Mouse (Mus musculus) erythroid progenitor cell, adult 5-6 weeks (primary cell): ENCODE measurements around the gene Mapk3. TPM values are rescaled to one million over a fixed set of nuclear protein-coding genes. Genes with fewer than 3 reads are reported as not detected.
"Not testable (repeated sequence)": the region's sequence is repeated elsewhere in the genome, so short reads cannot be mapped to it uniquely, and the experiment has no call there.

ENCODE experiments used
- ATAC-seq: replicated peaks from 2 replicates; pipeline ENCODE4 v1.8.0; 2016; ENCODE audit warnings: moderate number of reproducible peaks, mild to moderate bottlenecking, moderate TSS enrichment, inconsistent platforms; ENCODE audit not compliant: poor library complexity, low FRiP score, severe bottlenecking
- total RNA-seq, 2 experiments: library from RNA; stranded (forward) in 1 of 2; stranded (reverse) in 1 of 2; fragments of 150-400 nt in 1 of 2; fragments of 186-747, 209-891 nt in 1 of 2; gene quantifications; 2 replicates each; pipeline versions ENCODE4 v1.2.3 to v1.2.4; 2015 to 2017; ENCODE audit warnings: low replicate concordance in 2 of 2

The Mapk3 gene
- total RNA-seq (2015; ENCODE audit: low replicate concordance) (46.5 and 49.0 TPM in 2 replicates), total RNA-seq (2017; ENCODE audit: low replicate concordance) (18.6 and 19.3 TPM in 2 replicates)

DNA sequence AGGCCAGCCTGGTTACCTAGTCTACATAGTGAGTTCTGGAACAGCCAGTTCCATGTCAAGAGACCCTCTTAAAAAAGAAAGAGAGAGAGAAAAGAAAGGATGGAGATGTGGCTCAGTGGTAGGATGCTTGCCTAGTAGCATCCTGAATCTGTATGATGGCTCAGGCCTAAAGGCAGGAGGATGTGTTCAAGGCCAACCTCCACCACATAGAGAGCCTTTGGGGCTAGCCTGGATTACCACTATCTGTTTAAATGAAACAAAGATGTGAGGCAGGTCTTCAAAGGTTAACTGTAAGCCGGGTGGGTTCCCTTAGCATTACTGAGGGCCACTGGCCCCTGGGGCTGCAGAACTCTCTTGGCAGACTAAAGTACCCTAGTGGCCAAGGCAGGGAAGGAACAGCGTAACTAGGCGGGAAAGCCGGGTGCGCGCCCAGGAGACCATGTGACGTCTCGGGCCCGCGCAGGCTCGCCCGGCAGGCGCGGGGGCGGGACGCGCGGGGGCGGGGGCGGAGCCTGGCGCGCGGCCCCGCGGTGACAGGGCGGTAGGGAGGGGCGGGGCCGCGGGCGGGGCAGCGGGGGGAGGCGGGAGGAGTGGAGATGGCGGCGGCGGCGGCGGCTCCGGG is at the start of gene Mapk3:
Mapk3 (plus strand) TSS at position 552 of the 622 bp plus-strand sequence.
- ATAC-seq: peak; percentile 88

DNA sequence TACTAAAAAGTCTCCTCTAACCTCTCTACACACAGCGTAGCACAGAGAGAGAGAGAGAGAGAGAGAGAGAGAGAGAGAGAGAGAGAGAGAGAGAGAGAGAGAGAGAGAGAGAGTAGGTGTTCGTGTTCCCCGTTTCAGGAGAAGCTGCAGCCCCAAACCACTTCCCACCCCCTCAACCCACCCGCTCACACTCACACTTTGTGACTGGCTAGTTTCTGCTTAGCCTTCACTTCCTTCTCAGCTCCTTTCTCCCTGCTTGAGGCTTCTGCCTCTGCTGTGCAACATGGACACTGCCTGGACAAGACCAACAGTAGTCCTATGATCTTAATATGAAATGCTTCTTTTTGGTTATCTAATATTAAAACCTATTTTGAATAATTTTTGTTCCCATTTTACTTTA is 49.1 kb upstream of the Mapk3 start:
- ATAC-seq: no peak

DNA sequence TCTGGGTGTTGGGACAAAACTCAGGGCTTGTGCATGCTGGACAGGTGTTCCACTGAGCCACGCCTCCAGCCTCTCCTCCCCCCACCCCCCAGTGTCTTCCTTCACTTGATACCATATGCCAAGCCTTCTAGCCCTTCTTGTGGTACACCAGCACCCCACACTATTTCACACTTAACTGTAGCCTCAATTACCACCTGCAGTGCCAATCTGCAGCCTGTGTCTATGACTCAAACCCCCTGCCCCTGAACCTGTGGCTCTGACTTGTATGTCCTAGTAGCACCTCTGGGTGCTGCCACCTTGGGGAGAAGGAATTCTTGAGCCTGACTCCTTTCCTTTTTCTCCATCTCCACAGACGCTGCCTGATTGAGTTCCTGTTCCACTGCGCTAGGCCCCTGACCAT is 47.5 kb upstream of the Mapk3 start:
- no peak for ATAC-seq

DNA sequence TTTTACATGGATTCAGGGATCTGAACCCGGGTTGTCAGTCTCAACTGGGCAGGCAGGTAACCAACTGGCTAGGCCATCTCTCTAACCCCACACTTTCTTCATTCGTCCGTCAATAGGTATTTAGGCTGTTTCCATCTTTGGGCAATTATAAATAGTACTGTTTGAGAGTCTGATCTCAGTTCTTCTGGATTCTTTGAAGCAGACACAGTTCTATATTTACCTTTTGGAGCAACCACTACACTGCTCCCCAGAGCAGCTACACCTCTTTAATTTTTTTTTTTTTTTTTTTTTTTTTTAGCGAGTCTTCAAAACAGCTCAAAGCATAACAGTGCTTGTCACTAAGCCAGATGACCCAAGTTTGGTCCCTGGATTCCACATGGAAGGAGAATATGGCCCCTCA is 43.7 kb upstream of the Mapk3 start:
- ATAC-seq: no peak

DNA sequence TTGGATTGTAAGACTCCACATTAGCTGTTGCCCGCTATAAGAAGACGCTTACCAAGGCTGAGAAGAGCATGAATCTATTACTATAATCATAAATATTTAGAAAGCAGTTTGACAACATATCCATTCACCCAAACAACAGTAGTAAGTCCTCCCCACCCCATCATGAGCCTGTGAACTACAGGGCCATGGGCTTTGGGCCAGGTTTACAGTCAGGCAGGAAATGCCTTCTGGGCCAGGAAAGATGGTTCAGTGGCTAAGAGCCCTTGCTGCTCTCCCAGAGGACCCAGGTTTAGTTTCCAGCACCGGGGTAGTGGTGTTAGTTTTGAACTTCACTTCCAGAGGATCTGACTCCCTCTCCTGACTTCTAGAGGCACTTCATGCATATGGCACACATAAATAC is 41.8 kb upstream of the Mapk3 start:
- no peak for ATAC-seq

DNA sequence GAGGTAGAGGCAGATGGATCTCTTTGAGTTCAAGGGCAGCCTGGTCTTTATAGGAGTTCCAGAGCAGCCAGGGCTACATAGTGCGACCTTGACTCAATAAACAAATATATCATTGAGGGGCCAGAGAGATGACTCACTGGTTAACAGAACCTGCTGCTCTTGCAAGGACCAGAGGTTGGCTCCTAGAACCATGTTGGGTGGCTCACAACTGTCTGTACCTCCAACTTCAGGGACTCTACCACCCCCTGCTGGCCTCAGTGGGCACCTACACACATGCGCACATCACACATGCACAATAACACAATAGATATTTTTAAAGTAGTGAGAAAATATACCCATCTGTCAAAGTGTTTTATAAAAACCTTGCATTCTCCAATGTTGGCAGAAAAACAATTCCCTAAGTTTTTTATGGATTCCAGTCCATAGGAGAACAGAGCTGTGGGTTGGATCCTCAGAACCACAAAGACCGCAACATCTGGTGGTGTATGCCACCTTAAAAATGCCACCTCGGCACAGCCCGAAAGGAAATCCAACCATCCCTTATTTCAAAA is 40.5 kb upstream of the Mapk3 start:
- ATAC-seq: 0 out of 2 replicates have a peak, but pooled peaks have one; percentile 48

DNA sequence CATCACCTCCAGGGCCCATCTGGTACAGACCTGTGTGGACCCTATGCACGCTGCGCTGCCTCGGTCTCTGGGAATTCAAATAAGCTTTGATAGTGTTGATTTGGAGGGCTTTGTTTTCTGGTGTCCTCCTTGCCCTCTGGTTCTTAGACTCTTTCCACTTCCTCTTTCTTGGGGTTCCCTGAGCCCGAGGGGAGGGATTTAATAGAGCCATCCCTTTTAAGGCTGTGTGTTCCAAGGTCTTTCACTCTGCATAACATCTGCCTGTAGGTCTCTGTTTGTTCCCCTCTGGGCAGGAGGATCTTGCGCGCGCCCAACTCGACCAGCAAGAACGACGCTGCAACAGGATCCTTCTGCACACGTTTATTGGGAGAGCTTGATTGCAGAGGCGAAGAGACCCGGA is 37.8 kb upstream of the Mapk3 start:
- no peak for ATAC-seq

DNA sequence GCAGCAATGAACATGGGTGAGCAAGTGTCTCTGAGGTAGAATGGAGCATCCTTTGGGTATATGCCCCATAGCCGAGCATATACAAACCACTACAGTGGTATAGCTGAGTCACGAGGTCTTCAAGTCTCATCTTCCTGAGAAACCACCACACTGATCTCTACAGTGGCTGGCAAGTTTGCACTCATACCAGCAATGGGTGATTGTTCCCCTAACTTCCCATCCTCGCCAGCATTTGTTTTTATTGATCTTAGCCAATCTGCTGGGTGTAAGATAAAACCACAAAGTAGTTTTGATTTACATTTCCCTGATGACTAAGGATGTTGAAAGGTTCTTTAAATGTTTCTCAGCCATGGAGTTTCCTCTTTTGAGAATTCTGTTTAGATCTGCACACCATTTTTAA is 34.3 kb upstream of the Mapk3 start:
- no peak for ATAC-seq

DNA sequence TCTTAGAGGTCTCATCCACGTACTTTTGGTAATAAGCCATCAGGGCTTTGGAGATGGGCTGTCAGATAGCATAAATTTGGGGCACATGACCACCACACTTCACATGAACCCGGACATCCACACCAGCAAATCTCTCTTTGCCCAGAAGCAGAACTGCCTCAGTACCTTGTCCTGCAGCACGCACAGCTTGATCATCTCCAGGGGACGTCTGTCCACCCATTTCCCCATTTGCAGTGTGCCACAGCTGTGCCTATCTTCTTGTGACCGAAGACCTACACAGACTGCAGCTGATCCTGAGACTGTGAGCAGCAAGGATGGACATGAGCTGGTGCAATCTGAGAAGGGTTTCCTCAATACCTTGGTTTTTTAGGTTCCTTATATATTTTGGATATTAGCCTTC is 33.7 kb upstream of the Mapk3 start:
- ATAC-seq: no peak

DNA sequence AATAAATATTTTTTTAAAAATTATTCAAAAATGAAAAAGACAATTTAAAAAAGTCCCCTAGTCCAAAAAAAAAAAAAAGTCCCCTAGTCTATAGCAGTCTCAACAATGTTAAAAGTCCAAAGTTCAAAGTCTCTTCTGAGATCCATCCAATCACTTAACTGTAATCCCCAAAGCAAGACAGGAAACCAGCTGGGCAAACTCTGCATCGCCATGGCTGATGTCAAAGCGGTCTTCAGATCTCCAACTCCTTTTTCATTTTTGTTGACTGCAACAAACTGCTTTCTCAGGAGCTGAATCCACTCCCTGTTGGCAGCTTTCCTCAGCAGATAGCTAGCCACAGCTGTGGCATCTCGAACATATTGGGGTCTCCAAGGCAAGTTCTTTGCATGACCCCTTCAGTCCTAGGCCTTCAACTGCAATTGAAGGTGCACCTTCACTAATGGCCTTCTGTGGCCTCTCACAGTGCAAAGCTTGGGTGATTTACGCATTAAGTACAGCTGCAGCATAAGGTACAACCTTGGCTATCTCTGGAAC is 29.1 kb upstream of the Mapk3 start:
- not testable (repeated sequence) for ATAC-seq

DNA sequence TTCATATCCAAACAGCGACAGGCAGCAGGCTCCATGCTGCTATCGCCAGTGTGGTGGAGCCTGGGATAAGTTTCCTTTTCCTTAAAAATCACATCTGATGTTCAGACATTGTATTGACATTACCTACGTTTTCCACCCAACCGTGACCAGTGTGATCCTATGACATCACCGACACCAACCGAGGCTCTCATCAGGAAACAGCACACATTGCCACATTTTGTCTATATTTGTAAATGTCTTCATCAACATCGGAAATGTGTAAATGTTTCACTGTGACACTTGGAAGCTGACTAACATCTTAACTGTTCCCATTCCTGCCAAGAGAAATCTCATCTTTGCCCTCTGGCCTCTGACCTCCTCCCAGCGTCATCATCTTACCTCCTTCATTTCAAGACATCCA is 23.3 kb upstream of the Mapk3 start:
- ATAC-seq: no peak

DNA sequence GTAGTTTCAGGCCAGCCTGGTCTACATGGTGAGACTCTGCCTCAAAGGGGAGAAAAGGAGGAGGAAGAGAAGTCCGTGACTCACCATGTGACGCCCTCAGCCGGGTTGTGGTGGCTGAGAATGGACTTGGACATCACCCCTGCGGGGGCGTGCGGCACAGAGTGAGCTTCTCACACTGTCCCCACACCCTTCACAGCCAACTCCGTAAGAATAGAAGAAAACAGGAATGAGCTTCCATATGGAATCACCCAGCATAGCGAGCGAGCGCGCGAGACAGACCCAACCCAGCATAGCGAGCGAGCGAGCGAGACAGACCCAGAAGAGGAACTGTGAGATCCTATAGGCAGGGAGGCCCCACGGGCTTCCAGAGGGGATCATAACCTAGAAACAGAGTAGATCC is 19.9 kb upstream of the Mapk3 start:
- ATAC-seq: no peak

DNA sequence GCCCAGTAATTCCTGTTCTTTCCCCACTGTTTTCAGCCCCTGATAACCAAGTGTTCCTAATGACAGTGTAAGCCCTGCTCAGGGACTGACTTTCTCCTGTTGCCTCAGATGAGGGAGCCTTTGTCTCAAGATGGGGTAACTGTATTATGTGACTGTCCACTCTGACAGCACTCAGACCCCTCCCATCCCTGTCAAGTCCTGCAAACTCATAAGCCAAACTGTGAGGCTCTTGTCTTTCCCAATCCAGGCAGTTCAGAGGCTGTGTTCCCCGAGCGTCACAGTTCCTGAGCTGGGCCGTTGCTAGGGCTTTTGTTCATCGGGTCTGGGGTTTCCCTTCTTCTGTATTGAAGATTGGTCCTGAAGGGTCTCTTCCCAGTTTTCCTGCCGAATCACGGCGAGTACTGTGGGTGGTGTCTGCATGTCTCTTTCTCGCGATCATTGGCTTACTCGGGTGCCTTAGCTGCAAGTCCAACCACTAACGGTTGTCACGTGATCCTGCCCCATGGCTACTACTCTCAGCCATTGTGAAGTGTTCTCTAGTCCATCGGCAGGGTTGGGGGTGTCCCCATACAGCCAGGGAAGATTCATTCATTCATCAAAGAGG is 19.2 kb upstream of the Mapk3 start:
- no peak for ATAC-seq

DNA sequence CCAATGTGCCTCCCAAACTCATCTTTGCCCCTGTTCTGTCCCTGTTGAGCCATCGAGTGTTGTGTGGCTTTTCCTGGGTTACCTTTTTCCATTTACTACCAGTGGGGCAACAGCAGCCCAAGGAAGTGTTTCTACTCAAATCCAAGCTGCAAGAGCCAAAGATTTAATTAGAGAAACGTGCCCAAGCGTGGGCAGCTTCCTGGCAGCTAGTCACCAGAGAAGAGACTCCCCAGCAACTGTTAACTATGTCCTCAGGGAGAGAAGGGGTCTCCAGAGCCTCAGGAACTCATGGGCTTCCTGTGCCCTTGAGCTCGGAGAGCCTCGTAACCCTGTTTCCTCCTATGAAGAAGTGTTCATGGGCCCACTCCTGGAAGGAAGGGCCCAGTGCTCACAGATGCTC is 18.4 kb upstream of the Mapk3 start:
- no peak for ATAC-seq

DNA sequence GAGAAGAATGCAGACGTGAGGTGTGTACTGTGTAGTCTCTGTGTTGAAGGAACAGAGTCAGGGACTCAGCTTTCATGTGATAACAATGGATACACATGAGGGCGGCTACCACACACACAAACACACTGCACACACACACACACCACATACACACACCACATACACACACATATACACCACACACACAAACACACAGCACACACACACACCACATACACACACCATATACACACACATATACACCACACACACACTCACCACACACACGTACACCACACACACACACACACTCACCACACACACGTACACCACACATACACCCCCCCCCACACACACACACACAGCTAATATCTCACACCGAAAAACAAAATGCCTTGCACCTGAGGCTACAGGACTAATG is 17.9 kb upstream of the Mapk3 start:
- ATAC-seq: no peak

DNA sequence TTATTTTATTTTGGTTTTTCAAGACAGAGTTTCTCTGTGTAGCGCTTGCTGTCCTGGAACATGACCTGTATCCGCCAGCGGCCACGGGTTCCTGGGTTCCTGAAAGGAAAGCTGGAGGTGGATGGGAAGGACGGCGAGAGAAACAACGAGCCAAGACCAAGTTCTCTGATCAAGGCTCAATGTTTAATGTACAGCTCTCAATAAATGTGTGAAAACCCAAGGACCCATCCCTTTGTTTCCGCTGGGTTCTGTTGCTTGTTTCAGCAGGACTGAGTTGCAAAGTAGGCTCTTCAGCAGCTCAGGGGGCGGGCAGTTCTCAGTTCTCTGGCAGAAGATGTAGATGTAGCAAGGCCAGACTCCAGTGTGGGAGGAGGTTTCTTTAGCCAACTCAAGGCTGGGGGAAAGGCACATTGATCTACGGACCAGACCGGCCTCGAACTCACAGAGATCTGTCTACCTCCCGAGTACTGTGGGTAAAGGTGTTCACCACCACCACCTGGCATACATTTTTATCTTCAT is 17.4 kb upstream of the Mapk3 start:
- no peak for ATAC-seq

DNA sequence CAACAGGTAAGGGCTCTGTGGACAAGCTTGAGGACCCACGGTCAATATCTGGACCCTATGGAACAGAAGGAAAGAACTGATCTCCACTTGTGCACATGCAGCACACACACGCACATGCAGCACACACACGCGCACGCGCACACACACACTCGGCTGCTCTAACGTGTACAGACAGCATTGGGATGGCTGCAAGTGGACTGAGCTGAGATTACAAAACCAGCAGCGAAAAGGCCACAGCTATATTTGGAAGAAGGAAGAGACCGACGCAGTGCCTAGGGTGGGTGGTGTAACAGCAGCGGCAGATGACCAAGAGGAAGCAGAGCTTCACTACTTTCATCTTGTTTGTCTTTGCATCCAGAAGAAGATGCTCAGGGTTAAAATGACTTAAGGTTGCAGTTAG is 13.3 kb upstream of the Mapk3 start:
- ATAC-seq: no peak

DNA sequence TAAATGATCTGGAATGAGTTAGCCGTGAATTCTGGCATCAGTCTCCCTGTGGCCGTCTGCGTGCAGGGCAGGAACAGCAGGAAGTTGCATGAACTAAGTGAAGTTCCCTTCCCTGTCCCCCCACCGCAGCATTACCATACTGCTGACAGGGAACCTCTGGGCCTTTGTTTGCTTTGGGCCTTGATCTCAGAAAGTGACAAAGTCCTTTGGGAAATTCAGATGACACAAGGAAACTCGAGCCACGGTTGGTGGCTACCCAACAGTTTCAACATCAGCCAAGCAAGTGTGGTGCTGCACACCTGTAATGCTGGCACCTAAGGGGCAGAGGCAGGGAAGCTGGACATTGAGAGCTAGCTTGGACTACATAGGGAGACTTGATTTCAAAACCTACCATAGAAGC is 12.6 kb upstream of the Mapk3 start:
- no peak for ATAC-seq

DNA sequence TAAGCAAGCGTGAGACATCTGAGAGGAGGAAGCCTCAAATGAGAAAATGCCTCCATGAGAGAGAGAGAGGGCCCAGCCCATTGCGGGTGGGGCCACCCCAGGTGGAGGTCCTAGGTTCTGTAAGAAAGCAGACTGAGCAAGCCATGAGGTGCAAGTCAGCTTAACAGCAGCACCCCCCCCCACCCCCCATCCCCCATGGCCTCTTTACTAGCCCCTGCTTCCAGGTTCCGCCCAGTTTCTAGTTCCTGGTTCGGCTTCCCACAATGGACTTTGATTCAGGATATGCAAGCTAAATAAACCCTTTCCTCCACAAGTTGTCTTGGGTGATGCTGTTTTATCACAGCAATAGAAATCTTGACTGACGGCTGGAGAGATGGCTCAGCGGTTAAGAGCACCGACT is 10.6 kb upstream of the Mapk3 start:
- ATAC-seq: no peak

DNA sequence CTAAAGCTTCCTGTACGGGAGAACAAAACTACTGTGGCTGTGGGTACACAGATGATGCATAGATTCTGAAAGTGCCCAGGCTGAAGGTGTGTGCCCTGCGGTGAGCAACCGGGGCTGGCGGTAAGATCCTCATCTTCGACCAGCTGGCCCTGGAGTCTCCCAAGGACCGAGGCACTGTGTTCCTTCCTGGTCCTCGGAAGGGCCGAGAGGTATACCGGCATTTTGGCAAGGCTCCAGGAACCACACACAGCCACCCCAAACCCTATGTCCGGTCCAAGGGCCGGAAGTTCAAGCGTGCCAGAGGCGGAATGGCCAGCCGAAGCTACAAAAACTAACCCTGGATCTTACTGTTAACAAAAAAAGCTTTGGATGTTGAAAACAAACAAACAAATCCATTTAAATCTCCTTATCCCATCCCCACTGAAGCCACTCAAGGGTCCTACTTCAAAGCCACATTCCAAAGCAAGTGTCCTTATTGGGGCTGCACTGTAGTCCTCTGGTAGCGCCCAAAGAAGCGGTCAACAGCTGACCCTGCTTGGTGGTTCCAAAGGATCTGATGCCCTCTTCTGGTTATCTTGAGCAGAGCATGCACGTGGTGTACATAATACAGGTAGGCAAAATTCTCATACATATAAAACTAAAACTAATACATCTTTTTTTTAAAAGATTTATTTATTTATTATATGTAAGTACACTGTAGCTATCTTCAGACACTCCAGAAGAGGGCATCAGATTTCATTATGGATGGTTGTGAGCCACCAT is 9.6 kb upstream of the Mapk3 start:
- ATAC-seq: no peak
